Comparison of ENCODE assay signal across 17 mouse cellular contexts in genomic region chr7:96341479-96341878, GRCm38 (mm10).
"Had no signal": no experiment of that assay in that cellular context is flagged by ENCODE, and none has a peak within 500 bp of the region (broad histone marks: within the 10 kb centered on the region; RNA-seq: fewer than 3 reads in every experiment).

No protein-coding gene starts in this region.

- ATAC-seq: midbrain, embryonic 13.5 days; midbrain, embryonic 16.5 days had no signal

- H3K27me3 ChIP-seq: midbrain, embryonic 13.5 days; neural tube, embryonic 13.5 days; neural tube, embryonic 15.5 days had no signal

- H3K9ac ChIP-seq: lung, embryonic 14.5 days; midbrain, embryonic 13.5 days; neural tube, embryonic 13.5 days; neural tube, embryonic 15.5 days had no signal

- H3K4me3 ChIP-seq: midbrain, embryonic 10.5 days; midbrain, embryonic 13.5 days; myocyte; neural tube, embryonic 13.5 days; neural tube, embryonic 15.5 days had no signal

- H3K9me3 ChIP-seq: midbrain, embryonic 10.5 days; midbrain, embryonic 13.5 days; neural tube, embryonic 13.5 days; neural tube, embryonic 15.5 days had no signal

- H3K4me2 ChIP-seq: lung, embryonic 14.5 days; midbrain, embryonic 13.5 days; neural tube, embryonic 13.5 days; neural tube, embryonic 15.5 days had no signal

- H3K27ac ChIP-seq: midbrain, embryonic 10.5 days; midbrain, embryonic 13.5 days; neural tube, embryonic 13.5 days; neural tube, embryonic 15.5 days had no signal

- H3K36me3 ChIP-seq: midbrain, embryonic 10.5 days; midbrain, embryonic 13.5 days; neural tube, embryonic 13.5 days; neural tube, embryonic 15.5 days had no signal

- DNase-seq: lung, adult 18-20 months; lung, embryonic 14.5 days; lung, postnatal 10 days; lung, postnatal 4 days; retina, postnatal 1 day; right cerebral cortex, postnatal 25 days; right cerebral cortex, postnatal 4 days; spleen, adult 18-20 months; thymus, adult 18-20 months; thymus, postnatal 14 days; thymus, postnatal 36 days had no signal
